In the genomic region with DNA sequence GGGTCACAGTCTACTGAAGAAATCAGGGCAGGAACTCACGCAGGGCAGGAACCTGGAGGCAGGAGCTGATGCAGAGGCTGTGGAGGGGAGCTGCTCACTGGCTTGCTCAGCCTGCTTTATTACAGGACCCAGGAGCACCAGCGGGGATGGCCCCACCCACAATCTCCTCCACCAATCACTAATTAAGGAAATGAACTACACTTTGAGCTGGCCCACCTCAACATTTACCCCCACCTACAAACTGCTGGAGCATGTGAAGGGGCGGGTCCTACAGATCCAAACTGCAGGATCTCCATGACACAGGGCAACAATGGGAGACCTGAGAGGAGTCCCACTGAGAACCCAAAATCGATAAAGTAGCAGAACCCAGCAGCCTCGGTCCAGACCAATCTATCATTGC, we compare ENCODE assay signal across 24 mouse cellular contexts.
"Had no signal": no experiment of that assay in that cellular context is flagged by ENCODE, and none has a peak within 500 bp of the region (broad histone marks: within the 10 kb centered on the region; RNA-seq: fewer than 3 reads in every experiment).

No protein-coding gene starts in this region.

- H3K9me3 ChIP-seq: hindbrain, embryonic 15.5 days; kidney, embryonic 15.5 days; limb, embryonic 15.5 days; liver, embryonic 12.5 days had no signal

- H3K27ac ChIP-seq: gastrocnemius, adult 2 months; heart, embryonic 10.5 days; hindbrain, embryonic 13.5 days; hindbrain, embryonic 15.5 days; hindbrain, postnatal 0 days; kidney, embryonic 15.5 days; kidney, postnatal 0 days; limb, embryonic 13.5 days; limb, embryonic 15.5 days; liver, embryonic 12.5 days had no signal

- H3K4me1 ChIP-seq: heart, embryonic 10.5 days; heart, embryonic 12.5 days; hindbrain, embryonic 13.5 days; hindbrain, embryonic 15.5 days; kidney, embryonic 15.5 days; limb, embryonic 15.5 days had no signal

- H3K36me3 ChIP-seq: limb, embryonic 15.5 days had no signal

- H3K27me3 ChIP-seq: heart, embryonic 12.5 days; hindbrain, embryonic 13.5 days; hindbrain, embryonic 15.5 days; kidney, embryonic 15.5 days; limb, embryonic 13.5 days; limb, embryonic 15.5 days; liver, embryonic 12.5 days had no signal

- H3K4me3 ChIP-seq: gastrocnemius, adult 2 months; heart, embryonic 10.5 days; heart, embryonic 12.5 days; hindbrain, embryonic 13.5 days; hindbrain, embryonic 15.5 days; kidney, embryonic 15.5 days; limb, embryonic 13.5 days; limb, embryonic 15.5 days; liver, embryonic 12.5 days had no signal

- DNase-seq: gastrocnemius, adult 2 months; gastrocnemius, postnatal 10 days; gastrocnemius, postnatal 25 days; heart, adult 18-20 months; heart, postnatal 10 days; heart, postnatal 4 days; kidney, adult 11 months; kidney, adult 2 months; kidney, adult 9 months; kidney, postnatal 14 days; kidney, postnatal 36 days; layer of hippocampus, adult 9-11 months; layer of hippocampus, postnatal 36 days; left cerebral cortex, postnatal 4 days had no signal

- H3K9ac ChIP-seq: heart, embryonic 12.5 days; hindbrain, embryonic 13.5 days; hindbrain, embryonic 15.5 days; kidney, embryonic 15.5 days; limb, embryonic 13.5 days; limb, embryonic 15.5 days; liver, embryonic 12.5 days had no signal
